Mouse (Mus musculus) liver, postnatal 0 days (tissue): ENCODE data around the gene B3gnt2.

Experiments used
- CTCF ChIP-seq: sonication (generic); IDR thresholded peaks from 2 replicates; pipeline ENCODE4 v1.5.1; 2016; ENCODE audit warnings: antibody characterized with exemption, low read depth
- EP300 ChIP-seq: IDR thresholded peaks from 2 replicates; pipeline ENCODE4 v1.6.1; 2016; ENCODE audit warnings: antibody characterized with exemption, low read depth, mild to moderate bottlenecking

- no peak for TF ChIP-seq CTCF
- no peak for TF ChIP-seq EP300
Measured at GRCm38 (mm10) chr11:22747406-22747805, 113.4 kb downstream of the B3gnt2 start.
